Mouse (Mus musculus): Measurements from ENCODE around the gene Usp20.

The Usp20 gene

GRCm38 (mm10) chr2:31069506-31069905 is 87.4 kb downstream of the Usp20 start:
- intact Hi-C loops (cut with DNase I), result no loop called here

Measured in adrenal gland (tissue).